Mouse (Mus musculus) intestine, embryonic 15.5 days (tissue): Measurements from ENCODE around the gene Spata19. TPM values are rescaled to one million over a fixed set of nuclear protein-coding genes. Genes with fewer than 3 reads are reported as not detected.
A peak's percentile ranks its signal among the peaks of the same experiment; 100 is the strongest.

ENCODE experiments used
- ATAC-seq: fragments of 200-750 bp; cut with Nextera tagmentation; 2 replicates; pipeline ENCODE4 v1.8.0; 2017; ENCODE audit warnings: moderate TSS enrichment, moderate library complexity
- H3K27ac ChIP-seq: fragments of 300-500 bp; sonication (generic); 2 replicates; pipeline ENCODE4 v1.5.1; 2015; ENCODE audit warnings: mild to moderate bottlenecking, inconsistent platforms
- H3K27me3 ChIP-seq: fragments of 300-500 bp; sonication (generic); replicated peaks from 2 replicates; pipeline ENCODE4 v1.6.1; 2015; ENCODE audit warnings: inconsistent platforms
- H3K36me3 ChIP-seq: fragments of 300-500 bp; sonication (generic); 2 replicates; pipeline ENCODE4 v1.6.1; 2015; ENCODE audit warnings: inconsistent platforms
- H3K4me1 ChIP-seq: fragments of 300-500 bp; sonication (generic); replicated peaks from 2 replicates; pipeline ENCODE4 v1.6.1; 2015; ENCODE audit warnings: inconsistent platforms
- H3K4me2 ChIP-seq: fragments of 300-500 bp; sonication (generic); replicated peaks from 2 replicates; pipeline ENCODE4 v1.6.1; 2015; ENCODE audit warnings: mild to moderate bottlenecking, inconsistent platforms
- H3K4me3 ChIP-seq: fragments of 300-500 bp; sonication (generic); replicated peaks from 2 replicates; pipeline ENCODE4 v1.5.1; 2015; ENCODE audit warnings: inconsistent platforms
- H3K9ac ChIP-seq: fragments of 300-500 bp; sonication (generic); 2 replicates; pipeline ENCODE4 v1.6.1; 2015; ENCODE audit warnings: inconsistent platforms
- H3K9me3 ChIP-seq: fragments of 300-500 bp; sonication (generic); 2 replicates; pipeline ENCODE4 v1.6.1; 2016; ENCODE audit warnings: inconsistent platforms
- WGBS: fragments of 180-500 bp; shearing (Covaris S2); methylation state at CpG from one replicate; pipeline ENCODE4 v1.1.7; 2015; 5-methylcytosine and 5-hydroxymethylcytosine counted together
- polyA plus RNA-seq: library from polyadenylated mRNA; unstranded; fragments of >200 nt; fragmentation: Nextera tagmentation; extraction: Ambion mirVana; gene quantifications from 2 replicates; pipeline ENCODE4 v1.2.1, GENCODE M21; 2015

Spata19 gene
- not detected in 2 replicates for polyA plus RNA-seq

DNA sequence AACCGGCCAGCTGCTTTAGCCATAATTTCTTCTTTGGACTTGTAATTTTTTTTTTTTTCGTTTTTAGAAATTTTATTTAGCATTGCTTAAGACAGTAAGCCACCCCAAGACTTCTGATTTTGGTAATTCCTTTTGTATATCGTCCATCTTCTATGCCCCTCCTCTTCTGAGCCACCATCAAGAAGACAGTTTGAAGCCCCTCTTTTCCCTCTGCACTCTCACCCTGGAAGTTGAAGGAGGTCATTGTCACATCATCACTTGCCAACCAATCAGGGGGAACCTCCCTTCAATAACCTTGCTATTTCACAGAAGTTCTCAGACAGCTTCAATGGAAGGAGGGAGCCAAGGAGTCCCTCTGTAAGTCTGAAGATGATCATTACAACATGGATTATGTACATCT lies at the start of gene Spata19:
Spata19 (plus strand) TSS at position 301 of the 400 bp plus-strand sequence.
- Histone ChIP-seq H3K9me3 (no peaks in the 10 kb centered on the region), H3K36me3 (no peaks in the 10 kb centered on the region), H3K4me2 (no peak within 1 kb of the TSS), H3K9ac (no peak within 1 kb of the TSS), H3K27me3 (no peaks in the 10 kb centered on the region), H3K27ac (no peak within 1 kb of the TSS), H3K4me3 (no peak within 1 kb of the TSS), H3K4me1 (no peaks in the 10 kb centered on the region)
- ATAC-seq: no peak
- WGBS: 67% methylated on average over 3 of the region's 3 CpGs

DNA sequence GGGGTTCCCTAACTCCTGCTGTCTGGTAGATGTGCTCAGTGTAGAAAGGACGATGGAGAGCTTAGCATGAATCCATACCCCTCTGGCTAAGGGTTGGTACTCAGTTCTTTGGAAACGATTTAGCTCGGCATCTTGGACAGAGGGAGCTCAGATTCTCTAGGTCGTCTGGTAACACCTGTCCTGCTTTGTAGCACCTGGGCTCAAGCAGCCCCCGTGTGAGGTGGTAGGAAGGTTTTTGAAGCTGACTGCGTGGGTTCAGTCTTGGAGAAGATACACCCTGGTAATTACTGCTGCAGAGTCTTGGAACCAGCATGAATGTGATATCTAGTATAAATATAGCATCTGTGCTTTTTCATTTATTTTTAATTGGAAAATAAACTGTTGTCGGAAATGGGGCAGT lies 43.5 kb upstream of the Spata19 start:
- no peak overlapping the region for H3K4me3 ChIP-seq
- no peaks in the 10 kb centered on the region for H3K27me3 ChIP-seq
- H3K4me2 ChIP-seq: no peak overlapping the region
- ATAC-seq: no peak
- no peaks in the 10 kb centered on the region for H3K4me1 ChIP-seq
- H3K9ac ChIP-seq: no peak overlapping the region
- H3K27ac ChIP-seq: no peak overlapping the region
- WGBS: 80% methylated on average over 7 of the region's 7 CpGs
- H3K36me3 ChIP-seq: no peaks in the 10 kb centered on the region
- no peaks in the 10 kb centered on the region for H3K9me3 ChIP-seq

DNA sequence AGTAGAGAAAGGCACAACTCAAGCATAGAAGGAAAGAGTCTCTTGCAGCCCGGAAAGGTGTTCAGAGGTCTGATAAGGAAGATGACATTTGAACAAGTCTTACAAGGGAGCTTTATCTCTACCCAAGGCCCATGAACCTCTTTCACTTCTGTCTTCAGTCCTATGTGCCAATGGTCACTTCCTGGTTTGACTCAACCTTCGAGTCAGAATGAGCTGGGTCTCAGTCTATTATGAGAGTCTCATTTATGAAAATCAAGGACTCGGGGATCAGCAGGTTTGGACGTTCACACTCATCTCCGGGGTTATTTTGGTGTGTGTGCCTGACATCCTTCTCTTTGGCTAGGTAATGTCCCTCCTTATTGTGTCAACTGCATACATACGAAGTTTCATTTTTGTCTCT lies 38.7 kb upstream of the Spata19 start:
- H3K4me2 ChIP-seq: no peak overlapping the region
- no peaks in the 10 kb centered on the region for H3K4me1 ChIP-seq
- 90% methylated on average over 6 of the region's 6 CpGs for WGBS
- no peaks in the 10 kb centered on the region for H3K27me3 ChIP-seq
- no peak overlapping the region for H3K27ac ChIP-seq
- H3K9ac ChIP-seq: no peak overlapping the region
- no peak overlapping the region for H3K4me3 ChIP-seq
- H3K36me3 ChIP-seq: no peaks in the 10 kb centered on the region
- H3K9me3 ChIP-seq: no peaks in the 10 kb centered on the region
- ATAC-seq: no peak

DNA sequence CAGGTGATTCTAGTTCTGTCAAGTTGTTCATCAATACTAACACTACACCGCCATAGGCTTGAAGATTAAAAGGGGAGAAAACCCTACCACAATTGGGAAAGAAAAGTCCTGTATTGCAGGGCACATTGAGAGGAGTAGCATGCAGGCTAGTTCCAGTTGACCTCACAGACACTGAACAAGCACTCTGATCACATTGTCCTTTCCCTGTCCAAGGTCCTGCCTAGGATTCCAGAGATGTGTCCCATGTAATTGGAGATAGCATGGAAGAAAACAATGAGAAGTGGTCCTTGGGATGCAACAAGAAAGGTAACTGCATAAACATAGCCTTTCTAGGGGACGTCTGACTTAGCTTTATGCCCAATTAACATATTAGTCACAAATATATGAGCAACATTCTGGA lies 29.4 kb upstream of the Spata19 start:
- ATAC-seq: no peak
- Histone ChIP-seq H3K9me3 (no peaks in the 10 kb centered on the region), H3K27ac (no peak overlapping the region), H3K9ac (no peak overlapping the region), H3K4me1 (no peaks in the 10 kb centered on the region), H3K36me3 (no peaks in the 10 kb centered on the region), H3K27me3 (no peaks in the 10 kb centered on the region), H3K4me2 (no peak overlapping the region), H3K4me3 (no peak overlapping the region)
- WGBS: 67% methylated on average over 2 of the region's 2 CpGs

DNA sequence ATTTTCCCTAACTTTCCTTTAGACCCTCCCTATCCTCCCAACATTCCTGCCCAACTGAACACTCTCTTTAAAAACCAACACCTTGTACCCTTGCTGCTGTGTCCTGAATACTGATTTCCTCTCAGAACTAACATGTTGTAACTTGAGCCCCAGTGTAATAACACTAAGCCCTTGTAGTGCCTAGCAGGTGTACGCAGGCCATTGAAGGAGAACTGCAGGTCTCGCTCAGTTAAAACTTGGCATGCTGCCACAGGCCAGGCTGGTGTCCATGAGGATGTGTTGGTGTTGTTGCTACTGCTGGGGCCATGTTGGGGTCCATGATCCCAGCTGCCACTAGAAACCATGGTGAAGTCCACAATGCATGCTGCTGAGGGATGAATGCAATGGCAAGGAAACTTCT lies 27.5 kb upstream of the Spata19 start:
- Histone ChIP-seq H3K4me2 (no peak overlapping the region), H3K9ac (no peak overlapping the region), H3K4me1 (no peaks in the 10 kb centered on the region), H3K27me3 (no peaks in the 10 kb centered on the region), H3K36me3 (no peaks in the 10 kb centered on the region), H3K4me3 (no peak overlapping the region), H3K27ac (no peak overlapping the region), H3K9me3 (no peaks in the 10 kb centered on the region)
- 74% methylated on average over 2 of the region's 2 CpGs for WGBS
- ATAC-seq: no peak

DNA sequence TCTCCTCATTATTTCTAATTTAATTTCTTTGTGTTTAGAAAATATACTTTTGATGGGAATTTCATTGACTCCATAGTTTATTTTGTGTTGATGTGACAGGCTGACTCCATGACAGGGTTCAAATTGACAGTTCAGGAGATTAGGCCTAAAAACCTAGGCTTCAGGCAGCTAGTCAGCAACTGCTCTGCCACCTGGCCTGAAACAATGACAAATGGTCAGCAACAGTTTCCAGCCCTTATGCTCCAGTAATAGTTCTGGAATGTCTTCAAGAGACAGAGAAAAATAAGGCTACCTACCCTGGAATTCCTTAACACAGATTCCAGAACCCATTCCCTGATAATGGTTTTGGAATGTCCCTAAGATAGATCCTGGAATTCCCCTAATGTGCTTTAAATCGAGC lies 20.9 kb upstream of the Spata19 start:
- Histone ChIP-seq H3K4me1 (no peaks in the 10 kb centered on the region), H3K36me3 (no peaks in the 10 kb centered on the region), H3K27ac (no peak overlapping the region), H3K9ac (no peak overlapping the region), H3K9me3 (no peaks in the 10 kb centered on the region), H3K27me3 (no peaks in the 10 kb centered on the region), H3K4me2 (no peak overlapping the region), H3K4me3 (no peak overlapping the region)
- WGBS: 64% methylated on average over 1 of the region's 1 CpGs
- no peak for ATAC-seq

DNA sequence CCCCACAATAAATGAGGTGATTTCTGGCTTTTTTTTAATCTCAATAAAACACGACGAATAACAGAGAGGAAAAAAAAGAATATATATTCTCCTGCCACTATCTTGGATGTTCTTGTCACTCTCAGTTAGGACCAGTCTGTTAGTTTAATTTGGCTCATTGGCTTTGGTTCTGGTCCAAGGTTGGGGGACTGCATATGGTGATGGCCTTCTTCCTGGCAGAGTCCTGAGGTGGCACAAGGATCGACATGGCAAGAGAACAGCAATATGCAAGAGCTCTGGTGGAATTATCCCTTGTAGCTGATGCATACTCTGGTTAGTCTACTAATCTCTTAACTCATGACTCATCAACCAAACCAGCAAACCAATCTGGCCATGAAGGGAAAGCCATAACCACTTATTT lies 9.6 kb upstream of the Spata19 start:
- WGBS: 95% methylated on average over 3 of the region's 3 CpGs
- no peak for ATAC-seq
- no peak overlapping the region for H3K9ac ChIP-seq
- H3K27ac ChIP-seq: no peak overlapping the region
- no peak overlapping the region for H3K4me3 ChIP-seq
- H3K36me3 ChIP-seq: no peaks in the 10 kb centered on the region
- H3K4me1 ChIP-seq: no peaks in the 10 kb centered on the region
- no peak overlapping the region for H3K4me2 ChIP-seq
- H3K9me3 ChIP-seq: no peaks in the 10 kb centered on the region
- H3K27me3 ChIP-seq: no peaks in the 10 kb centered on the region

DNA sequence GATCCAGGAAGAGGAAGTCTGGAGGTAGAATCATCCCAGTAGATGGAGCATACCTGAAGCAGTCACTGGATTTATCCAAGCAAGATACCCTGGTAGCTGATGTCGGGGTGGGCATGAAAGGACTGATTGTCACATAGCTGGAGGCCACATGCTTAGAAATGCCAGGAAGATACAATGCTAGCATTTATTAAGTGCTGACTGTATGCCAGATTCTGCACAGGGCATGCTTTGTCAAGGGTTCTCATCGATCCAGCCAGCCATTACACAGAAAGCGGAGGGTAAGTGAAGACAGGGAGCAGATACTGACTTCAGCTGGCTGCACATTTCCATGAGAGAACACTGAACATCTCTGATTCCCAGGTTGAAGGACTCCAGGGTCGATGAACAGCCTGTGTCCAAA lies 4.6 kb downstream of the Spata19 start:
- WGBS: 87% methylated on average over 4 of the region's 4 CpGs
- no peak overlapping the region for H3K4me3 ChIP-seq

DNA sequence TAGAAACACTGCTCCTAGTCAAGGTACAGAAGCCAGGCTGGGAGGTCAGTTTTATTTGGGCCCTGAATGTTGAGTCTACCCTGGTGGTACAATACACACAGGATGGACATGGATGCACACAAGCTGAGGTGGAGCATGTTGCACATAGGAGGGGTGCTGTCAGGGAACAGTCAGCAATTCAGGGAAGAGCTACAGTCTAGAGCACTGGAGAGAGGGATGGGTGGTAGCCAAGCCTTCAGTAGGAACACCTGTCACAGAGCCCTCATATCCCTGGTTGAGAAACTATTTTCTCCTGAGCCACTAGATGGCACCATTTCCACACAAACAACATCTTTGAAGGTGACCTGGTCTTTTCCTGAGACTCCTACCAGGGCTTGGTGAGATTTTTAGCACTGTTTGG lies 13.1 kb downstream of the Spata19 start:
- Histone ChIP-seq H3K4me3 (no peak overlapping the region), H3K9me3 (no peaks in the 10 kb centered on the region), H3K4me1 (no peaks in the 10 kb centered on the region), H3K36me3 (no peaks in the 10 kb centered on the region), H3K27me3 (no peaks in the 10 kb centered on the region; the same call in 1 of the 2 replicates), H3K4me2 (no peak overlapping the region), H3K9ac (no peak overlapping the region), H3K27ac (no peak overlapping the region)
- peak; percentile 36; the same call in 1 of the 2 replicates for ATAC-seq

More for the DNA sequence above, 4.6 kb downstream of the Spata19 start:
- H3K4me2 ChIP-seq: no peak overlapping the region
- no peaks in the 10 kb centered on the region for H3K36me3 ChIP-seq
- no peak for ATAC-seq
- H3K27ac ChIP-seq: no peak overlapping the region
- no peak overlapping the region for H3K9ac ChIP-seq
- no peaks in the 10 kb centered on the region for H3K27me3 ChIP-seq
- H3K9me3 ChIP-seq: no peaks in the 10 kb centered on the region
- no peaks in the 10 kb centered on the region for H3K4me1 ChIP-seq

DNA sequence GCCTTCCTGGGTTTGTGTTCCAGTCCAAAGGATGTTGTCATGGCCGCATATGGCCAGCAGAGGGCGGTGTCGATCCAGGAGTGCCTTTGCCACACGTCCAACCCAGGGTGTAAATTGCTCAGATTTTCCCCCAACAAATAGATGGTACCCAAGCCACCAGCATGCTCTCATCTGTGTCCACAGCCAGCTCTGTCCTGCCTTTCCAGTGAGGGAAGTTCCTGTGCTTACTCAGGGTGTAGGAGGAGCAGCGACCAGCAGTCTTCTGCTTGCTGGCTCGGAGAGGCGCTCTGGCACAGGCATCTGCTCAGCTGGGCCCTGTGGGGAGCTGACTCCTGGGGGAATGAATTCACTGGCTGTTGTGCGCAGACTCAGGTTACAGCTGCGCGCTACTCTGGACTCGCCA lies 17.5 kb downstream of the Spata19 start:
- Histone ChIP-seq H3K27ac (no peak overlapping the region), H3K4me2 (peak overlapping the region; percentile 28; the same call in 1 of the 2 replicates), H3K4me1 (no peaks in the 10 kb centered on the region), H3K9me3 (no peaks in the 10 kb centered on the region), H3K36me3 (no peaks in the 10 kb centered on the region), H3K9ac (no peak overlapping the region), H3K27me3 (no peaks in the 10 kb centered on the region; the same call in 1 of the 2 replicates), H3K4me3 (no peak overlapping the region)
- ATAC-seq: peak; percentile 31; the same call in 1 of the 2 replicates
- WGBS: 4% methylated on average over 11 of the region's 11 CpGs

DNA sequence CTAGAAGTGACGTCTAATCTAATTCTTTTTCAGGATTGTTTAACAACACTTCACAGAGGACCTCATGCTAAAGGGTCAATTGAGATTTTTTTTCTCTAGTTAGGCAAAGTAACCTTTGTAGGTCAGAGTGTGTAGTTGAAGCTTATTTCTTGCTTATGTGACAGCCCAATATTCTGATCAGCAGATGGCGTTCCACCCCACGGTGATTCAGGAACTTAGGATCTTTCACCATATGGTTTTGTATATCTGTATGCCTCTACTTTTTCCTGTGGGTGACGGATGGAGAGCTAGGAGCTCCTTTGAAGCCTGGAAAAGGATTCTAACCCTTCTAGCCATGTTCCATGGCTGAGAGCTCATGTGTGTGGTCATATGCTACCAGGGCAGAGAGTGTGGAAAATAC lies 27.9 kb downstream of the Spata19 start:
- no peaks in the 10 kb centered on the region for H3K27me3 ChIP-seq
- H3K9me3 ChIP-seq: no peaks in the 10 kb centered on the region
- H3K4me3 ChIP-seq: no peak overlapping the region
- H3K27ac ChIP-seq: no peak overlapping the region
- H3K9ac ChIP-seq: no peak overlapping the region
- ATAC-seq: no peak
- H3K4me1 ChIP-seq: no peaks in the 10 kb centered on the region
- H3K36me3 ChIP-seq: no peaks in the 10 kb centered on the region
- H3K4me2 ChIP-seq: no peak overlapping the region
- 64% methylated on average over 4 of the region's 4 CpGs for WGBS

DNA sequence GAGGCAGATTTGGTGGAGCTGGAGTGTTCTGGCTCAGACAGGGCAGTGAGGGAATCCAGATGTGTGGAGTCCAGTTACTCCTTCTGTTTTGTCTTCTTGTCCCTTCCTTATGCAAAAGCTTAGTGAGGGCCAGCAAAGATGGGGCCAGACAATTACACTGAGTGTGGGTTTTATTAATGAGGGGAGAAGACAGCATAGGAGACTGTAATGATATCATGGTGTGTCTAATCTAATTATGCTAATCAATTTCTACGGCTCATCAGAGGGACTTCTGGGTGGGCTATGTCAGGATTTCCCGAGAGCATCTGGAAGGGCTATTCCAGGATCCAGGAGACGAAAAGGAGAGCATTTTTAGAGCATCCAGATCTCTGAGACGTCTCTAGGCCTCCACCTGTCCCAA lies 32.0 kb downstream of the Spata19 start:
- no peak for ATAC-seq
- Histone ChIP-seq H3K27ac (no peak overlapping the region), H3K4me1 (no peaks in the 10 kb centered on the region), H3K4me2 (no peak overlapping the region), H3K9ac (no peak overlapping the region), H3K27me3 (no peaks in the 10 kb centered on the region), H3K4me3 (no peak overlapping the region), H3K9me3 (no peaks in the 10 kb centered on the region), H3K36me3 (no peaks in the 10 kb centered on the region)
- WGBS: 53% methylated on average over 4 of the region's 4 CpGs

DNA sequence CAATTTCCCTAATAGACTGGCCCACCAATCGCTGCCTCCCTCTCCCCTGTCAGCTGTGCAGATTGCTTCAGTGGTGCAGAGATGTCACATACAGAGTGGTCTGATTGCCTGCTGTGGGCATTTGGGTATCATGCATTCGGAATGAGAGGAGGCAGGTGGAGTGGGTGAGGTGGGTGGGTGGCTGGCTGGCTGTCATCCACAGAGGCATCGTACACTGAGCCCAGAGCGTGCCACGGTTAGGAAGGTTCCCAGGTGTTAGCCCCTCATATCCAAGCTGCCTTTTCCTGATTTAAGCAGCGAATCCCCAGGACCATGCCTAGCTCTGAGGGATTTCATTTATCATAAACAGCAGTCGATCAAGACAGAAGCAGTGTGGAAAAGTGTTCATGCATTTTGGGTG lies 36.7 kb downstream of the Spata19 start:
- Histone ChIP-seq H3K27ac (no peak overlapping the region), H3K27me3 (no peaks in the 10 kb centered on the region), H3K4me3 (no peak overlapping the region), H3K4me2 (no peak overlapping the region), H3K9ac (no peak overlapping the region), H3K36me3 (no peaks in the 10 kb centered on the region), H3K4me1 (no peaks in the 10 kb centered on the region), H3K9me3 (no peaks in the 10 kb centered on the region)
- 83% methylated on average over 7 of the region's 7 CpGs for WGBS
- ATAC-seq: no peak
